Mouse (Mus musculus) midbrain, embryonic 11.5 days (tissue): Measurements from ENCODE around the gene Tnfsf11. TPM values are rescaled to one million over a fixed set of nuclear protein-coding genes. Genes with fewer than 3 reads are reported as not detected.

ENCODE experiments used
- ATAC-seq: fragments of 200-750 bp; cut with Nextera tagmentation; 2 replicates; pipeline ENCODE4 v1.8.0; 2017; ENCODE audit warnings: moderate TSS enrichment, moderate library complexity; ENCODE audit not compliant: low FRiP score
- DNase-seq: peaks from one replicate; pipeline ENCODE4 v3.0.0; 2015; ENCODE audit warnings: low spot score; ENCODE audit errors: missing footprints
- H3K27ac ChIP-seq: fragments of 300-500 bp; sonication (generic); 2 replicates; pipeline ENCODE4 v1.5.1; 2014; ENCODE audit warnings: low read depth, low read length
- H3K27me3 ChIP-seq: fragments of 300-500 bp; sonication (generic); 2 replicates; pipeline ENCODE4 v1.6.1; 2014; ENCODE audit warnings: mild to moderate bottlenecking, low read length, moderate library complexity, mixed read lengths; ENCODE audit not compliant: control insufficient read depth, insufficient read depth
- H3K36me3 ChIP-seq: fragments of 300-500 bp; sonication (generic); 2 replicates; pipeline ENCODE4 v1.6.1; 2014; ENCODE audit warnings: mild to moderate bottlenecking, low read length, moderate library complexity, mixed read lengths; ENCODE audit not compliant: control insufficient read depth, insufficient read depth
- H3K4me1 ChIP-seq: fragments of 300-500 bp; sonication (generic); 2 replicates; pipeline ENCODE4 v1.6.1; 2014; ENCODE audit warnings: low read length; ENCODE audit not compliant: control insufficient read depth, insufficient read depth
- H3K4me2 ChIP-seq: fragments of 300-500 bp; sonication (generic); 2 replicates; pipeline ENCODE4 v1.6.1; 2014; ENCODE audit warnings: mild to moderate bottlenecking, moderate library complexity
- H3K4me3 ChIP-seq: fragments of 300-500 bp; sonication (generic); 2 replicates; pipeline ENCODE4 v1.5.1; 2014; ENCODE audit warnings: low read depth, low read length
- H3K9ac ChIP-seq: fragments of 300-500 bp; sonication (generic); 2 replicates; pipeline ENCODE4 v1.6.1; 2014; ENCODE audit warnings: low read length
- H3K9me3 ChIP-seq: fragments of 300-500 bp; sonication (generic); 2 replicates; pipeline ENCODE4 v1.6.1; 2016; ENCODE audit warnings: low read length; ENCODE audit not compliant: control insufficient read depth
- WGBS: fragments of 180-500 bp; shearing (Covaris S2); extraction: QIAGEN DNeasy Blood & Tissue Kit; methylation state at CpG from one replicate; pipeline ENCODE4 v1.1.7; 2014; 5-methylcytosine and 5-hydroxymethylcytosine counted together
- polyA plus RNA-seq: library from polyadenylated mRNA; unstranded; fragments of >200 nt; fragmentation: Nextera tagmentation; extraction: Ambion mirVana; gene quantifications from 2 replicates; pipeline ENCODE4 v1.2.1, GENCODE M21; 2014

Gene Tnfsf11
- polyA plus RNA-seq, 1 experiment from 2014 or later = 0.10 TPM

GRCm38 (mm10) chr14:78274851-78275250 lies 33.0 kb downstream of the Tnfsf11 start:
- DNase-seq (no peak), ATAC-seq (no peak)
- H3K27ac ChIP-seq = no peak overlapping the region
- no peaks in the 10 kb centered on the region for H3K4me1 ChIP-seq
- H3K9me3 ChIP-seq = no peaks in the 10 kb centered on the region
- WGBS = 85% methylated on average over 5 of the region's 5 CpGs
- H3K9ac ChIP-seq = no peak overlapping the region
- no peak overlapping the region for H3K4me2 ChIP-seq
- H3K4me3 ChIP-seq = no peak overlapping the region
- H3K27me3 ChIP-seq = no peaks in the 10 kb centered on the region
- H3K36me3 ChIP-seq = no peaks in the 10 kb centered on the region

DNA sequence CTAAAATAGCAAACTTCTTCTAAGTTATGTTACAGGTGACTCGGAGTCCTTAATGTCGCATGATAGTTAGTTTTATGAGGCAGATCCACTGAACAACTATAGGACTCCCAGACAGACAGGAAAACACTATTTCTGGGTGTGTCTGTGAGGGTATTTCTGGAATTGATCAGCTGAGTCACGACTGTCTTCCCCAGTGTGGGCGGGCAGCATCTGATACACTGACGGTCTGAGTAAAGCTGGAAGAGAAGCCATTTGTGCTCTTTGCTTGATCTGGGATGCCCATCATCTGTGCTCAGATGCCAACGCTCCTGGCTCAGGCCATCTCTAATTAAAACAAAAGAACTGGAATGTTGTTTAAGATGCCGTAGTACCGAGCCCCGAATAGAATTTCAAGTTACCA lies 33.7 kb downstream of the Tnfsf11 start:
- no peak overlapping the region for H3K4me3 ChIP-seq
- DNase-seq (no peak), ATAC-seq (no peak)
- no peaks in the 10 kb centered on the region for H3K4me1 ChIP-seq
- H3K27me3 ChIP-seq = no peaks in the 10 kb centered on the region
- no peaks in the 10 kb centered on the region for H3K36me3 ChIP-seq
- no peak overlapping the region for H3K9ac ChIP-seq
- H3K9me3 ChIP-seq = no peaks in the 10 kb centered on the region
- H3K27ac ChIP-seq = no peak overlapping the region
- WGBS = 87% methylated on average over 9 of the region's 9 CpGs
- no peak overlapping the region for H3K4me2 ChIP-seq

DNA sequence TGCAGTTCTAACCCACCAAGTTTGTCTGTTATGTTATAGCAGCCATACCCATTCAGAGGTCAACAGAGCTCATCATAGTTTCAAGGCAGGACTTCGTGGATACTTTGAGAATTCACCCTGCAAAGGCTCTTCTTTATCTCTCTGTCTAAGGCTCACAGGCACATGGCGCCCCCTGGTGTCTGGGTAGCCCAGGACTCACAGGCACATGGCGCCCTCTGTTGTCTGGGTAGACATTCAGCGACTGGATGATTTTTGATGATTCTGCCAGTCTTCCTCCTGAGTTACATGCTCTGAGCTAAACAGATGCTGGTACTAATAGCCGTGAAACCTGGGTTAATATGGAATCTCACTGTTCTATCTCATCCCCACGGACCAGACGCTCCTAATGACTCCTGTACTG lies 34.3 kb downstream of the Tnfsf11 start:
- DNase-seq (no peak), ATAC-seq (no peak)
- no peak overlapping the region for H3K27ac ChIP-seq
- no peak overlapping the region for H3K9ac ChIP-seq
- H3K9me3 ChIP-seq = no peaks in the 10 kb centered on the region
- H3K4me3 ChIP-seq = no peak overlapping the region
- H3K4me2 ChIP-seq = no peak overlapping the region
- no peaks in the 10 kb centered on the region for H3K36me3 ChIP-seq
- H3K27me3 ChIP-seq = no peaks in the 10 kb centered on the region
- WGBS = 81% methylated on average over 7 of the region's 7 CpGs
- no peaks in the 10 kb centered on the region for H3K4me1 ChIP-seq

GRCm38 (mm10) chr14:78264876-78265275 lies 43.0 kb downstream of the Tnfsf11 start:
- H3K9me3 ChIP-seq = no peaks in the 10 kb centered on the region
- H3K4me2 ChIP-seq = no peak overlapping the region
- H3K27me3 ChIP-seq = no peaks in the 10 kb centered on the region
- H3K27ac ChIP-seq = no peak overlapping the region
- WGBS = 88% methylated on average over 6 of the region's 6 CpGs
- no peak overlapping the region for H3K9ac ChIP-seq
- H3K4me3 ChIP-seq = no peak overlapping the region
- H3K4me1 ChIP-seq = no peaks in the 10 kb centered on the region
- ATAC-seq (no peak), DNase-seq (no peak)
- H3K36me3 ChIP-seq = no peaks in the 10 kb centered on the region

DNA sequence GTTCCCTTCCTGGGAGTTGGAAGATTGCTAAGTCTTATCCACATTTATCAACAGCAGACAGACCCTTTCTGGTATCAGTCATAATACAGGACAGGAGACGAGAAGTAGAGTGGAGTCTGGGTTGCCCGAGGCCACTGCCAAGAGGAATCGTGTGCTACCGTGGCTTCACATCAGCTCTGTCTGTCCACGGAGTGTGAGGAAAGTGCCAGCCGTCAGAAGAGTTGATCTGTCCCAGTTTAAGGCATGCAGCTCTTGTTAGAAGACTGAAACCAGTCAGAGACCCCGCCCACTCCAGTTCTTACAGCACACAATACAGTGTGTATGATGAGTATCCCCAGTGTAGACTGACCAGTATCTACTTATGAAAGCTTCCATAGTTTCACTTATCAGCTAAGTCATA lies 45.2 kb downstream of the Tnfsf11 start:
- H3K4me3 ChIP-seq = no peak overlapping the region
- H3K9ac ChIP-seq = no peak overlapping the region
- no peaks in the 10 kb centered on the region for H3K27me3 ChIP-seq
- no peak for ATAC-seq
- no peaks in the 10 kb centered on the region for H3K9me3 ChIP-seq
- no peaks in the 10 kb centered on the region for H3K4me1 ChIP-seq
- H3K36me3 ChIP-seq = no peaks in the 10 kb centered on the region
- 89% methylated on average over 7 of the region's 7 CpGs for WGBS
- no peak for DNase-seq
- H3K27ac ChIP-seq = no peak overlapping the region
- no peak overlapping the region for H3K4me2 ChIP-seq

DNA sequence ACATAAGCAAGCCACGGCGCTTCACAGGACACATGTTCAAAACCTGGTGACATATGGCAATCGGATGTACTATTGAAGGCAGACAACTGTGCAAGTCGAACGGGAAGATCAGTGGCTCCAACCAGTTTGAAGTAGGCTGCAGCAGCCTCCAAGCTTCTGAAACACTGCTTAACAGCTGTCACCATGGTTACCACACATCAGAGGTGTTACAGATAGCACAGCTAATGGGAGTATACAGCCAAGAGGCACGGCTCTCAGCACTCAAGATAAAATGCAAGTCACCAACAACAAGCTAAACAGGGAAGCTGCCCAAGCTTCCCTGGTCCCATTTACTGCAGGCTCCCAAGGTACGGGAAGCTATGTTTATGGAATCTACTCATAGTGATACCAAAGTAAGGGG lies 46.6 kb downstream of the Tnfsf11 start:
- no peak for ATAC-seq
- H3K4me3 ChIP-seq = no peak overlapping the region
- H3K4me1 ChIP-seq = no peaks in the 10 kb centered on the region
- H3K27me3 ChIP-seq = no peaks in the 10 kb centered on the region
- no peak for DNase-seq
- no peak overlapping the region for H3K4me2 ChIP-seq
- no peak overlapping the region for H3K9ac ChIP-seq
- H3K27ac ChIP-seq = no peak overlapping the region
- H3K9me3 ChIP-seq = no peaks in the 10 kb centered on the region
- H3K36me3 ChIP-seq = no peaks in the 10 kb centered on the region
- 85% methylated on average over 7 of the region's 7 CpGs for WGBS

DNA sequence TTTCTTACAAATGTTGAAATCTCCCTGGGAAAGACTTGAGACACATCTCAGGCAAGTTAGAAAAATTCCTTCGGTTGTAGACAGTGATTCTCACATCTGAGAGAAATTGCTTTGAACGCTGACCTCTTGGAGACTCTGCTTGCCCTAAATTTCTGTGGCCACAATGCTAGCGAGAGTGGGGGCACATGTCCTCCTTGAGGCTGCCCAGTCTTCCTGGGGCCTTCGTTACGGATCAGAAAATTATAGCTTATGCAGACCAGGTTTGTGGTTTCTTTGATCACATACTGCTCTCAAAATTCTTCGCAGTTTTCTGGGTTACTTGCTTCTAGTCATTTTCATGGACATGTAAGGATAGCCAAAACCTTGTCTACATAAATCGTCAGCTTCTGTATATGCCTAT lies 53.8 kb downstream of the Tnfsf11 start:
- no peaks in the 10 kb centered on the region for H3K4me1 ChIP-seq
- H3K4me3 ChIP-seq = no peak overlapping the region
- no peaks in the 10 kb centered on the region for H3K36me3 ChIP-seq
- no peak overlapping the region for H3K27ac ChIP-seq
- no peaks in the 10 kb centered on the region for H3K9me3 ChIP-seq
- no peak overlapping the region for H3K9ac ChIP-seq
- 92% methylated on average over 7 of the region's 7 CpGs for WGBS
- no peak overlapping the region for H3K4me2 ChIP-seq
- DNase-seq (no peak), ATAC-seq (no peak)
- H3K27me3 ChIP-seq = no peaks in the 10 kb centered on the region

DNA sequence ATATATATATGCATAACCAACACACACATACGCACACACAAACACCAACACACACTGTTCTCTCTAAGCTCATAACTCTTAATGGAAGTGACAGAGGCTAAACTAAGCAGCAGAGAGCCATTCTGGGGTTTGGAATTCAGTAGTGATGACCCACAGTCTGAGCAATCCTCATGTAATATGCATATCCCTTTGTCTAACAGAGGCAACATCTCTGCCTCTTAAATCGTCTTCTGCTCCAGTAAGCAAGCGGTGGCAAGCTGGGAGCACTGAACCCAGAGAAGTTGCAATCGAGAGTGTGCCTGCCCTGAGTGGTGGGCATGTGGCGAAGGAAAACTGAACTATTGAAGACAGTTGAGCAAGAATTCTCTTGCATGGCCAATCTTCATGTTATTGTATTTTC lies 61.2 kb downstream of the Tnfsf11 start:
- DNase-seq (no peak), ATAC-seq (no peak)
- WGBS = 74% methylated on average over 5 of the region's 5 CpGs
- Histone ChIP-seq H3K27me3 (no peaks in the 10 kb centered on the region), H3K4me3 (no peak overlapping the region), H3K27ac (no peak overlapping the region), H3K36me3 (no peaks in the 10 kb centered on the region), H3K9me3 (no peaks in the 10 kb centered on the region), H3K4me1 (no peaks in the 10 kb centered on the region), H3K4me2 (no peak overlapping the region), H3K9ac (no peak overlapping the region)

DNA sequence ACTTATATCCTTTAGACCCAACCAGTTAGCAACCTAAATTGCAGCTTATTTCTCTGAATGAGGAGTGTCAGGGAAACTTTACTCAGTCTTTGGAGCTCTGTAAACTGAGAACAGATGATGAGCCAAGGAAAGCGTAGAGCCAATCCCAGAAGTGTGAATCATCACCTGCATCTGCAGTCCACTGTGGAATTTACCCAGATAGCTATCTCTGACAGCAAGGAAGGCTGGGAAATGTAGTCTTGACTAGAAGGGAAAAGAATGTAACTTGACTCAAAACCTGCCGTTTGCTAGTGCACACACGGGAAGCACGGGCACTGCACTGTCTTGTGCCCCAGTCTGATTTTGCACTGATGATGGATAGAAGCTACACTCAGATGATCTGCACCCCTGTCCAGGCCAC lies 63.0 kb downstream of the Tnfsf11 start:
- no peaks in the 10 kb centered on the region for H3K9me3 ChIP-seq
- no peaks in the 10 kb centered on the region for H3K27me3 ChIP-seq
- H3K4me1 ChIP-seq = no peaks in the 10 kb centered on the region
- ATAC-seq = no peak
- H3K27ac ChIP-seq = no peak overlapping the region
- 80% methylated on average over 4 of the region's 4 CpGs for WGBS
- no peak overlapping the region for H3K4me3 ChIP-seq
- H3K4me2 ChIP-seq = no peak overlapping the region
- no peaks in the 10 kb centered on the region for H3K36me3 ChIP-seq
- no peak for DNase-seq
- no peak overlapping the region for H3K9ac ChIP-seq

GRCm38 (mm10) chr14:78239346-78239745 lies 68.5 kb downstream of the Tnfsf11 start:
- ATAC-seq (no peak), DNase-seq (no peak)
- Histone ChIP-seq H3K36me3 (no peaks in the 10 kb centered on the region), H3K27ac (no peak overlapping the region), H3K4me1 (no peaks in the 10 kb centered on the region), H3K4me3 (no peak overlapping the region), H3K4me2 (no peak overlapping the region), H3K9me3 (no peaks in the 10 kb centered on the region), H3K9ac (no peak overlapping the region), H3K27me3 (no peaks in the 10 kb centered on the region)
- WGBS = 81% methylated on average over 6 of the region's 6 CpGs
